Mouse (Mus musculus) kidney, embryonic 15.5 days (tissue): ENCODE measurements around the gene Pphln1. TPM values are rescaled to one million over a fixed set of nuclear protein-coding genes. Genes with fewer than 3 reads are reported as not detected.

ENCODE experiments used
- ATAC-seq: fragments of 200-750 bp; cut with Nextera tagmentation; replicated peaks from 2 replicates; pipeline ENCODE4 v1.8.0; 2017; ENCODE audit warnings: moderate TSS enrichment; ENCODE audit not compliant: low FRiP score
- H3K27ac ChIP-seq: fragments of 300-500 bp; sonication (generic); 2 replicates; pipeline ENCODE4 v1.5.1; 2015; ENCODE audit warnings: mild to moderate bottlenecking, inconsistent platforms
- H3K27me3 ChIP-seq: fragments of 300-500 bp; sonication (generic); 2 replicates; pipeline ENCODE4 v1.6.1; 2015; ENCODE audit warnings: inconsistent platforms
- H3K36me3 ChIP-seq: fragments of 300-500 bp; sonication (generic); 2 replicates; pipeline ENCODE4 v1.6.1; 2015; ENCODE audit warnings: inconsistent platforms
- H3K4me1 ChIP-seq: fragments of 300-500 bp; sonication (generic); 2 replicates; pipeline ENCODE4 v1.6.1; 2015; ENCODE audit warnings: inconsistent platforms
- H3K4me2 ChIP-seq: fragments of 300-500 bp; sonication (generic); 2 replicates; pipeline ENCODE4 v1.6.1; 2015; ENCODE audit warnings: moderate library complexity, mild to moderate bottlenecking, inconsistent platforms
- H3K4me3 ChIP-seq: fragments of 300-500 bp; sonication (generic); replicated peaks from 2 replicates; pipeline ENCODE4 v1.5.1; 2015; ENCODE audit warnings: mild to moderate bottlenecking, inconsistent platforms
- H3K9ac ChIP-seq: fragments of 300-500 bp; sonication (generic); 2 replicates; pipeline ENCODE4 v1.6.1; 2015; ENCODE audit warnings: mild to moderate bottlenecking, inconsistent platforms
- H3K9me3 ChIP-seq: fragments of 300-500 bp; sonication (generic); replicated peaks from 2 replicates; pipeline ENCODE4 v1.6.1; 2016; ENCODE audit warnings: inconsistent platforms
- WGBS: fragments of 180-500 bp; shearing (Covaris S2); methylation state at CpG from one replicate; pipeline ENCODE4 v1.1.7; 2015; ENCODE audit warnings: mixed read lengths; 5-methylcytosine and 5-hydroxymethylcytosine counted together
- polyA plus RNA-seq: library from polyadenylated mRNA; unstranded; fragments of >200 nt; fragmentation: Nextera tagmentation; extraction: Ambion mirVana; gene quantifications from 2 replicates; pipeline ENCODE4 v1.2.1, GENCODE M21; 2015

The Pphln1 gene
- polyA plus RNA-seq, 1 experiment from 2014 or later, result 56.7 TPM

- H3K27ac ChIP-seq, result peak overlapping the region; percentile 37; the same call in 1 of the 2 replicates
- peaks cover 23% of the 10 kb centered on the region for H3K4me1 ChIP-seq
- H3K4me2 ChIP-seq, result no peak overlapping the region
- no peak for ATAC-seq
- WGBS, result 41% methylated on average over 12 of the region's 12 CpGs
- no peak overlapping the region for H3K4me3 ChIP-seq
- no peak overlapping the region for H3K9ac ChIP-seq
- H3K27me3 ChIP-seq, result no peaks in the 10 kb centered on the region
- H3K36me3 ChIP-seq, result no peaks in the 10 kb centered on the region
- no peaks in the 10 kb centered on the region for H3K9me3 ChIP-seq
Measured at GRCm38 (mm10) chr15:93529831-93530702, 131.9 kb downstream of the Pphln1 start.

- 0 out of 2 replicates have a peak overlapping the region, but pooled peaks have one; percentile 37 for H3K27ac ChIP-seq
- ATAC-seq, result no peak
- no peaks in the 10 kb centered on the region for H3K9me3 ChIP-seq
- H3K4me3 ChIP-seq, result no peak overlapping the region
- no peak overlapping the region for H3K9ac ChIP-seq
- no peaks in the 10 kb centered on the region for H3K36me3 ChIP-seq
- WGBS, result 76% methylated on average over 3 of the region's 3 CpGs
- H3K4me1 ChIP-seq, result peaks cover 24% of the 10 kb centered on the region
- H3K27me3 ChIP-seq, result no peaks in the 10 kb centered on the region
- H3K4me2 ChIP-seq, result no peak overlapping the region
Measured at GRCm38 (mm10) chr15:93530703-93531032, 132.5 kb downstream of the Pphln1 start.

GRCm38 (mm10) chr15:93536191-93536590, 138.0 kb downstream of the Pphln1 start:
- 81% methylated on average over 4 of the region's 4 CpGs for WGBS
- H3K4me1 ChIP-seq, result peaks cover 12% of the 10 kb centered on the region
- H3K4me2 ChIP-seq, result no peak overlapping the region
- H3K9ac ChIP-seq, result no peak overlapping the region
- no peak for ATAC-seq
- H3K4me3 ChIP-seq, result no peak overlapping the region
- H3K36me3 ChIP-seq, result no peaks in the 10 kb centered on the region
- no peak overlapping the region for H3K27ac ChIP-seq
- H3K9me3 ChIP-seq, result no peaks in the 10 kb centered on the region
- H3K27me3 ChIP-seq, result no peaks in the 10 kb centered on the region

GRCm38 (mm10) chr15:93537745-93538144, 139.6 kb downstream of the Pphln1 start:
- WGBS, result 79% methylated on average over 7 of the region's 7 CpGs
- H3K4me1 ChIP-seq, result peaks cover 6% of the 10 kb centered on the region
- H3K27ac ChIP-seq, result no peak overlapping the region
- H3K4me2 ChIP-seq, result no peak overlapping the region
- ATAC-seq, result no peak
- no peak overlapping the region for H3K9ac ChIP-seq
- H3K4me3 ChIP-seq, result no peak overlapping the region
- no peaks in the 10 kb centered on the region for H3K36me3 ChIP-seq
- H3K9me3 ChIP-seq, result no peaks in the 10 kb centered on the region
- H3K27me3 ChIP-seq, result no peaks in the 10 kb centered on the region

- ATAC-seq, result no peak
- Histone ChIP-seq H3K27me3 (no peaks in the 10 kb centered on the region), H3K9ac (no peak overlapping the region), H3K4me1 (peaks cover 6% of the 10 kb centered on the region), H3K27ac (no peak overlapping the region), H3K9me3 (no peaks in the 10 kb centered on the region), H3K36me3 (no peaks in the 10 kb centered on the region), H3K4me3 (no peak overlapping the region), H3K4me2 (no peak overlapping the region)
- 84% methylated on average over 21 of the region's 21 CpGs for whole genome bisulfite sequencing
Measured at GRCm38 (mm10) chr15:93538551-93539205, 140.5 kb downstream of the Pphln1 start.

GRCm38 (mm10) chr15:93539415-93539814, 141.3 kb downstream of the Pphln1 start:
- Histone ChIP-seq H3K9me3 (no peaks in the 10 kb centered on the region), H3K27me3 (no peaks in the 10 kb centered on the region), H3K27ac (no peak overlapping the region), H3K36me3 (no peaks in the 10 kb centered on the region), H3K4me3 (no peak overlapping the region), H3K9ac (no peak overlapping the region), H3K4me2 (no peak overlapping the region), H3K4me1 (peaks cover 6% of the 10 kb centered on the region)
- no peak for ATAC-seq
- WGBS, result 80% methylated on average over 3 of the region's 3 CpGs

Other genes with a start within 250 kb of the Pphln1 start
- 15.2 and 15.9 TPM in 2 replicates for gene Gxylt1, start 123.2 kb upstream of the Pphln1 start, polyA plus RNA-seq
- gene Yaf2, start 61.4 kb upstream of the Pphln1 start, polyA plus RNA-seq, result 99.1 and 100 TPM in 2 replicates
- 126 and 132 TPM in 2 replicates for gene Zcrb1, start within 50 bp of the Pphln1 start, polyA plus RNA-seq
- gene Prickle1, start 197.5 kb downstream of the Pphln1 start, polyA plus RNA-seq, result 24.3 and 27.0 TPM in 2 replicates